Mouse (Mus musculus) heart, embryonic 12.5 days (tissue): ENCODE data around the gene Tbc1d2b. TPM values are rescaled to one million over a fixed set of nuclear protein-coding genes. Genes with fewer than 3 reads are reported as not detected.

ENCODE experiments used
- ATAC-seq: fragments of 200-750 bp; cut with Nextera tagmentation; 2 replicates; pipeline ENCODE4 v1.8.0; 2017; ENCODE audit warnings: moderate TSS enrichment, moderate library complexity; ENCODE audit not compliant: insufficient number of reproducible peaks, low FRiP score
- H3K27ac ChIP-seq: fragments of 300-500 bp; sonication (generic); 2 replicates; pipeline ENCODE4 v1.5.1; 2016; ENCODE audit warnings: mild to moderate bottlenecking, moderate library complexity; ENCODE audit not compliant: poor library complexity, severe bottlenecking
- H3K27me3 ChIP-seq: fragments of 300-500 bp; sonication (generic); replicated peaks from 2 replicates; pipeline ENCODE4 v1.6.1; 2016; ENCODE audit warnings: mild to moderate bottlenecking, moderate library complexity
- H3K36me3 ChIP-seq: fragments of 300-500 bp; sonication (generic); 2 replicates; pipeline ENCODE4 v1.6.1; 2016; ENCODE audit warnings: mild to moderate bottlenecking, moderate library complexity
- H3K4me1 ChIP-seq: fragments of 300-500 bp; sonication (generic); replicated peaks from 2 replicates; pipeline ENCODE4 v1.6.1; 2016; ENCODE audit warnings: mild to moderate bottlenecking
- H3K4me2 ChIP-seq: fragments of 300-500 bp; sonication (generic); 2 replicates; pipeline ENCODE4 v1.6.1; 2016; ENCODE audit warnings: mild to moderate bottlenecking, moderate library complexity
- H3K4me3 ChIP-seq: fragments of 300-500 bp; sonication (generic); 2 replicates; pipeline ENCODE4 v1.5.1; 2016; ENCODE audit warnings: mild to moderate bottlenecking
- H3K9ac ChIP-seq: fragments of 300-500 bp; sonication (generic); 2 replicates; pipeline ENCODE4 v1.6.1; 2016; ENCODE audit warnings: mild to moderate bottlenecking, moderate library complexity
- H3K9me3 ChIP-seq: fragments of 300-500 bp; sonication (generic); replicated peaks from 2 replicates; pipeline ENCODE4 v1.6.1; 2016; ENCODE audit warnings: mild to moderate bottlenecking, moderate library complexity
- WGBS: fragments of 180-500 bp; shearing (Covaris S2); methylation state at CpG from one replicate; pipeline ENCODE4 v1.1.7; 2016; 5-methylcytosine and 5-hydroxymethylcytosine counted together
- polyA plus RNA-seq: library from polyadenylated mRNA; unstranded; fragments of >200 nt; fragmentation: Nextera tagmentation; extraction: Ambion mirVana; gene quantifications from 2 replicates; pipeline ENCODE4 v1.2.1, GENCODE M21; 2016

Tbc1d2b gene
- polyA plus RNA-seq, 1 experiment from 2014 or later: 7.9 TPM

DNA sequence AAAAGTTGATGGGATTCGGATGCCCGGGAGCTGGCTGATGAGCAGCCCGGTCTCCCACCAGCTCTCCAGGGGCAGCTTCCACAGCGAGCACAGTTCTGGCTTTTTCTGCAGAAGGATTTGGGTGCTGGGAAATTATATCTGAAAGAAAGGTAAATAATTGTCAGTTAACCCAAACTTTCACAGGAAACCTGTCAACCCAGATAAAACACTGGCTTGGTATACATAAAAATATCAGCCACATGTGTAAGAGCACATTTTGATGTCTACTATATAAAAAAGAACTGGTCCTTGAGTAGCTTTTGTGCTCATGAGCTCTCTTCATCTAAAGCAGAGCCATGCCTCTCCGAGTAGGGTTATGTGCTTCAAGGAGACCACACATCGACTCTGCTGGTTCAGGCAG is 29.6 kb downstream of the Tbc1d2b start:
- no peak overlapping the region for H3K9ac ChIP-seq
- no peak overlapping the region for H3K4me2 ChIP-seq
- no peak for ATAC-seq
- no peak overlapping the region for H3K4me3 ChIP-seq
- peaks cover 23% of the 10 kb centered on the region for H3K4me1 ChIP-seq
- 88% methylated on average over 6 of the region's 6 CpGs for WGBS
- no peaks in the 10 kb centered on the region for H3K27me3 ChIP-seq
- H3K9me3 ChIP-seq: no peaks in the 10 kb centered on the region
- H3K36me3 ChIP-seq: peaks cover 12% of the 10 kb centered on the region
- no peak overlapping the region for H3K27ac ChIP-seq

DNA sequence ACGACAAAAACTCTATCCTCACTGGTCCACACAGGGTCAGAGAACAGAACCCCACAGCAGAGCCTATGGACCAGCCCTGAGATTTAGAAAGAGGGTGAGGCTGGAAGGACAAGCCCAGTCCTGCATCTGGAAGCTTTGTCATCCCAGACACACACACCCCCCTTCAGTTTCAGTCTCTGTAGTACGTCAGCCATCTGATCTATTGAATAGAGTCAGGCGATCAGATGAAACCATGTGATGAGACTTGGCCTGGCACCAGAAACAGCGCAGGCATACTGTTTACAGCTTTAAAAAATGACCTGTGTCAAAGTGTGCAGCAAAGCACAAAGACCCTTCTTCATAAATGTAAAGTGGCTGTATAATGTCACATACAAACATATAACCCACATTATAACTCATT is 30.0 kb downstream of the Tbc1d2b start:
- Histone ChIP-seq H3K36me3 (peaks cover 12% of the 10 kb centered on the region), H3K9me3 (no peaks in the 10 kb centered on the region), H3K4me2 (no peak overlapping the region), H3K27me3 (no peaks in the 10 kb centered on the region), H3K4me1 (peaks cover 22% of the 10 kb centered on the region), H3K4me3 (no peak overlapping the region), H3K27ac (no peak overlapping the region), H3K9ac (no peak overlapping the region)
- WGBS: 76% methylated on average over 4 of the region's 4 CpGs
- no peak for ATAC-seq

DNA sequence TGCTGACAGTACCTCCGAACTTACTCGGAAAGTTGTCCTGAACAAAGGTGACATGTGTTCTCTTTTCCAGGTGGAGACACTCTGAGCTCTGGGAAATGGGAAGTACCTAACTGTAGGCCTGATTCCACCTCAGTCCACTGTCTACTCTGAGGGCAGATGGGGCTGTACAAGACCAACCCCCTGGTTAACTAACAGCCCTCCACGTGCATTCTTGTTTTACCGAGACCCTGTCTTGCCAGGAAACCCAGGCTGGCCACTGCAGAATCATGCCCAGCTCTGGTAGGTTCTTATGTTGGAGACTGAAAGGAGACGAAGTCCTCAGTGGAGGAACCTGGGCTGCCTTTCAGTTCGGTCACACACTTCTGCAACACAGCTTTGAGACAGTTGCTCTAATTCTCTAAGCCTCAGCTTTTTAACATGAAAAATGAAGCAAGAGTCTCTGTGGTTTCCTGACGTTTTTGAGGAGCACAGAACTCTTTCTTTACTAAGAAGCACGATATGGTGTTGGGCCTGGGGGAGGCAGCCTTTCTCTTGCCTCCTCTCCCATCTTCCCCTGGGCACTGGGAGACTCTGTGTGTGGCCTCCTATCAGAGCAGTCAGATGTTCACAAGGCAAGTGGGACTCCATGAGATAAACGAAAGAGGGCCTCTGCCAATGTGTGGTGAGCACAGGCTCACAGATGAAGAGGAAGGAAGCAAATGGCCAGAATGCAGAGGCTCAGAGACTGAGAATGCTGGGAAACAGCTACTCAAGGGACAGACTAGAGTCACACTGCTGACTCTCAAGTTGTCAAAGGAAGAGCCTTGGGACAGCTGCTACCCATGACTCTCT is 33.2 kb downstream of the Tbc1d2b start:
- ATAC-seq: peak; percentile 86
- H3K4me3 ChIP-seq: no peak overlapping the region
- H3K36me3 ChIP-seq: peaks cover 12% of the 10 kb centered on the region
- H3K9me3 ChIP-seq: no peaks in the 10 kb centered on the region
- 60% methylated on average over 9 of the region's 9 CpGs for WGBS
- H3K9ac ChIP-seq: no peak overlapping the region
- H3K27ac ChIP-seq: peak overlapping the region; percentile 70
- peaks cover 27% of the 10 kb centered on the region for H3K4me1 ChIP-seq
- no peak overlapping the region for H3K4me2 ChIP-seq
- no peaks in the 10 kb centered on the region for H3K27me3 ChIP-seq

DNA sequence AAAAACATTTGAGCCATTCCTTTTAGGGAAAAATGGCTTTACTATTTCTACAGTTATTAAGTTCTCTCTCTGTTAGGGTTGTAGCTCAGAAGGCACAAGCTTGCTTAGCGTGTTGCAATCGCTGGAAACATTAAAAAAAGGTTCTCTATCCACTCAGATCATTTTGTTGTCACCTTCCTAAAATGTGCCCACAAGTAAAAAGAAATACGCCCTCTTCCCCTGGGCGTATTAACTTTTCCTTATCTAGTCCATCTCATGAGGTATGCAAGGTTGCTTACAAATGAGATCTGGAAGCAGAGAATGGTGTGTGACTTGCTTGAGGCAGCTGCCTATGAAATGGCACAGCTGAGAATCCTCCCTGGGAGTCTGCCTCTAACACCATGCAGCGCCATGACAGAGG is 33.8 kb downstream of the Tbc1d2b start:
- WGBS: 93% methylated on average over 5 of the region's 5 CpGs
- no peak for ATAC-seq
- H3K4me1 ChIP-seq: peaks cover 27% of the 10 kb centered on the region
- no peaks in the 10 kb centered on the region for H3K27me3 ChIP-seq
- H3K27ac ChIP-seq: no peak overlapping the region
- H3K4me3 ChIP-seq: no peak overlapping the region
- H3K4me2 ChIP-seq: no peak overlapping the region
- H3K9ac ChIP-seq: no peak overlapping the region
- peaks cover 12% of the 10 kb centered on the region for H3K36me3 ChIP-seq
- H3K9me3 ChIP-seq: no peaks in the 10 kb centered on the region

DNA sequence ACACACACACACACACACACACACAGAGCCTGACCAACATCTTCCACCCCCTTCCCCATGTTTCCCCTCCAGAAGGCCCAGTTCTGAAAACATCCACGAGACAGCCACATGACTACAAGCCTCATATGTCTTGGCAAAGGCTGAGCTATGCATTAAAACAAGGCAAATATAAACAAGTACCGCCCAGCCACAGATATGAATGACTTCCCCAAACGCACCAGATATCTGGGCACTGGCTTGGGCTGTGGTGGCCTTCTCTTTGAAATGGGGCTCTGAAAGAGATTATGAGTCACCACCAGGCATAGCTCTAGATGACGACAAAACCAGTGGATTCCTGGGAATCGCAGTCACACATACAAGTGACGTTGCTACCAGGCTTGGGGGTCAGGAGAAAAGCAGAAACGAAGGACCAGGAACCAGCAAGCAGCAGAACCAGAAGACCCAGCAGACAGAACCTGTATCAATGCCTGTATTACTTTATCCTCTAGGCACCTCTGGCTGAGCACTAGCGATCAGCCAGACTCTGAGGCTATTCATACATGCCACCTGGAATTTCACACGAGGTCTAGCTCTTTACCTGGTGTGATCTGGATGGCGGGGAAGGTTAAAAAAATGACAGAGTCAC is 35.2 kb downstream of the Tbc1d2b start:
- ATAC-seq: no peak
- no peak overlapping the region for H3K4me3 ChIP-seq
- no peaks in the 10 kb centered on the region for H3K9me3 ChIP-seq
- WGBS: 62% methylated on average over 10 of the region's 10 CpGs
- H3K27ac ChIP-seq: no peak overlapping the region
- H3K4me2 ChIP-seq: no peak overlapping the region
- peaks cover 27% of the 10 kb centered on the region for H3K4me1 ChIP-seq
- H3K27me3 ChIP-seq: no peaks in the 10 kb centered on the region
- no peak overlapping the region for H3K9ac ChIP-seq
- peaks cover 12% of the 10 kb centered on the region for H3K36me3 ChIP-seq

DNA sequence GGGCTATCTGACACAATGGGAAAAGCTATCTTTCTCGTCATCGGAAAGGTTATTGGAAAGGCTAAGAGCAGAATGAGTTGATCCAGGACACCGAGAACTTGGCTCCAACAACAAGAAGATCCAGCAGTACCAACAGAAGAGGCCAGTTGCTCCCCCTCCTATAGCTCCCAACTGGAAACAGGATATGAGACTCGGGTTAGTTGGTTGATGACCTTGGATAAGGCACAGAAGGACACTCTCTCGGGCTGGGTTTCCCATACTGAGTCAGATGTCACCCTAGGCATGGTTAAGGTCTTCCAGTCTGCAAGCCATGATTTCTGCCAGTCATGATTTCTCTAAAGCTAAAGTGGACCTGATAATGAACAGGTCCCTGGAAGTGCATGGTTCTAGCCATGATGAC is 35.8 kb downstream of the Tbc1d2b start:
- WGBS: 62% methylated on average over 5 of the region's 5 CpGs
- H3K4me3 ChIP-seq: no peak overlapping the region
- no peak overlapping the region for H3K9ac ChIP-seq
- no peaks in the 10 kb centered on the region for H3K9me3 ChIP-seq
- H3K4me2 ChIP-seq: no peak overlapping the region
- peaks cover 11% of the 10 kb centered on the region for H3K36me3 ChIP-seq
- H3K27ac ChIP-seq: no peak overlapping the region
- peaks cover 27% of the 10 kb centered on the region for H3K4me1 ChIP-seq
- no peak for ATAC-seq
- H3K27me3 ChIP-seq: no peaks in the 10 kb centered on the region

DNA sequence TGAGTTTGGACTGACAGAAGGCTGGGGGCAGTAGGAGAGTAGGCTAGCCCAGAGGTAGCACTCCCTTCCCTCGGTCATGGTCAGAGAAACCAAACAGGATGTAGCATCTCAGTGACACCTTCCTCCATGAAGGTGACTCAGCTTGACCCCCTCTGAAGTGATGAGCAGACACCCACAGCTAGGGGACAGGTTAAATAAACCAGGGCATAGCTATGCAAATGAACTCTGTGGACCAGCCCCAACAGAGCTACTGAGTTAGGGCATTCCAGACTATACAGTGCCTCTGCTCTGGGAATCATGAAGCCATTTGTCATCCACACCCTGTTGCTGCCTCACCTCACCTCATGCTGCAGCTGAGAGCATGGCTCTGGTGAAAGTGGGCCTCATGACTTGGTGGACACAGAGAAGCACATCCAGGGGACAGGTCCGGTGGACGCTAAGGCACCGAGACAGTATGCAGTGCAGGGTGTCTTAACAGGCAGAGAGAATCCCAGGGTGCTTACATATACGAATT is 36.6 kb downstream of the Tbc1d2b start:
- Histone ChIP-seq H3K27me3 (no peaks in the 10 kb centered on the region), H3K36me3 (peaks cover 3% of the 10 kb centered on the region), H3K9me3 (no peaks in the 10 kb centered on the region), H3K4me3 (no peak overlapping the region), H3K27ac (no peak overlapping the region), H3K4me2 (no peak overlapping the region), H3K4me1 (peaks cover 27% of the 10 kb centered on the region), H3K9ac (no peak overlapping the region)
- WGBS: 84% methylated on average over 5 of the region's 5 CpGs
- ATAC-seq: no peak

DNA sequence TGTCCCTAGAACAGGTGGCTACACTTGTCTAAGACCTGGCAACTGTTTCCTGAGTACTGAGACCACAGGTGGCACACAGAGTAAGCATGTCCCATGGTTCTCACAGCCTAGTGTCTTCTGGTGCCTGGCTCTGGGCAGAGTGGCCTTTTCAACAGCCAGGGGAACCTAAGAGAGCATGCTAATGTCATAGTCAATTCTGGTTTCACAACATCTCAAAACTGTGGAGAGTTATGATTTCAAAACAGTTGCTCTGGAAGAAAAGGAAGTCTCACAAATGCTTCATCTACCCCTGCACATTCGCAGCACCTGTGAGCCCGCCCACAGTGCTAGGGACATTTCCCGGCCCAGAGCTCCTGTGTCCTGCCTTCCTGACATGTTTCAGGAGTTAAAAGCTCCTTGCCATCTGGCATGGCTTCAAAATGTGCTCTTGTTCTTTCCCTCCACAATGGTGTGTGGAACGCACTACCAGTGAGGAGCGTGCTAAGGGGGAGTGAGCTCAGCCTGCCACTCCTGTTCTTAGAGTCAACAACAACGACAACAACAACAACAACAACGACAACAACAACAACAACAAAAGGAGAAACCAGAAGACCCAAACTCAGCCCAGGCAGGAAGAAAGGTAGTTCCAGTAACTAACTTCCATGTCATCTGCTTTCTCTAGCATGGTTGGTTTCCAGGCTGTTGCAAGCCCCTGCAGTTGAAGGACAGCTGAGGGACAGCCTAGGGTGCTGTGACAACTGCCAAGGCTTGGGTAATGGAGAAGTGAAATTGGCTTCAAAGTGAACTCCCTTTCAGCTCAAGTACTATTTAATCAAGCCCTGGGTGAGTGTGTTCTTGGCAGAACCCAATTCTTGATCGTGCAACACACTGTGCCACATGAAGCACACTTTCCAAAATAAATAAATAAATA is 37.6 kb downstream of the Tbc1d2b start:
- H3K9ac ChIP-seq: no peak overlapping the region
- H3K4me3 ChIP-seq: no peak overlapping the region
- no peaks in the 10 kb centered on the region for H3K27me3 ChIP-seq
- no peak overlapping the region for H3K4me2 ChIP-seq
- H3K36me3 ChIP-seq: peaks cover 8% of the 10 kb centered on the region; the same call in 1 of the 2 replicates
- ATAC-seq: no peak
- no peaks in the 10 kb centered on the region for H3K9me3 ChIP-seq
- 87% methylated on average over 8 of the region's 8 CpGs for WGBS
- H3K27ac ChIP-seq: no peak overlapping the region
- H3K4me1 ChIP-seq: peaks cover 24% of the 10 kb centered on the region

DNA sequence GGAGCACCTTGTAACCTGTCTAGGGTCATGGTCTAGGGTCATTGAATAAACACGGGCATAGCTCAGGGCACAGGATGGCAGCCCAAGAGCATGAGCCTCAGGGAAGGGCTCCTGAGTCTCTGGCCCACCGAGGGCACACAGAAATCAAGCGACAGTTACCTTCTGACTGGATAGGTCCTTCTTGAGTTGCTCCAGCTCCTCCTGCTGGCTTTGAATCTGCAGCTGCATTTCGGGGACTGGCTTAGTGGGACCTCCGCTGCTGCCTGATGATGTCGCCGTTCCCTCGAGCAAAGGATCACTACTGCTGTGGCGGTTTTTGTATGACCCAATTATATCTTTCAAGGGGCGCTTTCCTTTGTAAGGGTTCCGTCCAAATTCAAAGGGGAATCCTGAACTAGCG is 43.4 kb downstream of the Tbc1d2b start:
- peaks cover 30% of the 10 kb centered on the region for H3K36me3 ChIP-seq

DNA sequence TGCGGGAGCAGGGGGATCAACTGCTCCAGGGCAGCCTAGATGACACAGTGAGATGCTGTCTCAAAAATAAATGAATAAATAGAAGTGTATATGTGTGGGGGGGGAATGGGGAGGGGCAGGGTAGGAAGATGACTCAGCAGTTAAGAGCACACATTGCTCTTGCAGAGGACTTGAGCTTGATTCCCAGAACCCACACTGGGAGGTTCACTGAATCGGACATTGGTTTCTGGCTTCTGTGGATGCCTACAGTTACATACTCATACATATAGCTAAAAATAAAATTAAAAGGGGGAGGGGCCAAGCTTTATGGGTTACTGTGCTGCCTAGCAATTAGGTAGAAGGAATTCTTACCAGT is 43.9 kb downstream of the Tbc1d2b start:
- Histone ChIP-seq H3K4me2 (no peak overlapping the region), H3K36me3 (peaks cover 35% of the 10 kb centered on the region), H3K9me3 (no peaks in the 10 kb centered on the region), H3K4me1 (peaks cover 15% of the 10 kb centered on the region), H3K27me3 (no peaks in the 10 kb centered on the region), H3K27ac (no peak overlapping the region), H3K9ac (no peak overlapping the region), H3K4me3 (no peak overlapping the region)
- 0 out of 2 replicates have a peak, but pooled peaks have one; percentile 24 for ATAC-seq
- WGBS: 70% methylated on average over 2 of the region's 2 CpGs

More for the DNA sequence above, 43.4 kb downstream of the Tbc1d2b start:
- ATAC-seq: no peak
- 75% methylated on average over 12 of the region's 12 CpGs for WGBS
- Histone ChIP-seq H3K4me2 (no peak overlapping the region), H3K27me3 (no peaks in the 10 kb centered on the region), H3K4me3 (no peak overlapping the region), H3K27ac (no peak overlapping the region), H3K9me3 (no peaks in the 10 kb centered on the region), H3K4me1 (peaks cover 15% of the 10 kb centered on the region), H3K9ac (no peak overlapping the region)
